Mouse (Mus musculus) left cerebral cortex, adult 9 months (tissue): ENCODE measurements around the gene Strn3.
"Not testable (repeated sequence)": the region's sequence is repeated elsewhere in the genome, so short reads cannot be mapped to it uniquely, and the experiment has no call there.

ENCODE experiments used
- DNase-seq, 2 experiments: peaks; one replicate each; pipeline ENCODE4 v3.0.0; 2022; ENCODE audit warnings: low spot score in 2 of 2

Gene Strn3

GRCm38 (mm10) chr12:51694096-51694495 is 2.4 kb upstream of the Strn3 start:
- no peak for DNase-seq

DNA sequence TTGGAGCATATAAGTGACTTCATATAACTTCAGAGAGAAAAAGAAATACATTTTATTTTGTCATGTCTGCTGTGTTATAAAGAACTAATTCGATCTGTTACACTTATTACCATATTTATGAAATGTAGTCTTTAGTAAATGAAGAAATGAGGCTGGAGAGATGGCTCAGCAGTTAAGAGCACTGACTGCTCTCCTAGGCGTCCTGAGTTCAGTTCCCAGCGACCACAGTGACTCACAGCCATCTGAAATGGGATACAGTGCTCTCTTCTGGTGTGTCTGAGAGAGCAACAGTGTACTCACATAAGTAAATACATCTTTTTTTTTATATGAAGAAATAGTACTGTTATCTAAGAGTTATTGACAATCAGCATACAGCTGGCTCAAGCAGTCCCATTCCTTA is 1.7 kb upstream of the Strn3 start:
- DNase-seq, result no peak

GRCm38 (mm10) chr12:51692870-51693269 is 1.2 kb upstream of the Strn3 start:
- DNase-seq, result not testable (repeated sequence)

DNA sequence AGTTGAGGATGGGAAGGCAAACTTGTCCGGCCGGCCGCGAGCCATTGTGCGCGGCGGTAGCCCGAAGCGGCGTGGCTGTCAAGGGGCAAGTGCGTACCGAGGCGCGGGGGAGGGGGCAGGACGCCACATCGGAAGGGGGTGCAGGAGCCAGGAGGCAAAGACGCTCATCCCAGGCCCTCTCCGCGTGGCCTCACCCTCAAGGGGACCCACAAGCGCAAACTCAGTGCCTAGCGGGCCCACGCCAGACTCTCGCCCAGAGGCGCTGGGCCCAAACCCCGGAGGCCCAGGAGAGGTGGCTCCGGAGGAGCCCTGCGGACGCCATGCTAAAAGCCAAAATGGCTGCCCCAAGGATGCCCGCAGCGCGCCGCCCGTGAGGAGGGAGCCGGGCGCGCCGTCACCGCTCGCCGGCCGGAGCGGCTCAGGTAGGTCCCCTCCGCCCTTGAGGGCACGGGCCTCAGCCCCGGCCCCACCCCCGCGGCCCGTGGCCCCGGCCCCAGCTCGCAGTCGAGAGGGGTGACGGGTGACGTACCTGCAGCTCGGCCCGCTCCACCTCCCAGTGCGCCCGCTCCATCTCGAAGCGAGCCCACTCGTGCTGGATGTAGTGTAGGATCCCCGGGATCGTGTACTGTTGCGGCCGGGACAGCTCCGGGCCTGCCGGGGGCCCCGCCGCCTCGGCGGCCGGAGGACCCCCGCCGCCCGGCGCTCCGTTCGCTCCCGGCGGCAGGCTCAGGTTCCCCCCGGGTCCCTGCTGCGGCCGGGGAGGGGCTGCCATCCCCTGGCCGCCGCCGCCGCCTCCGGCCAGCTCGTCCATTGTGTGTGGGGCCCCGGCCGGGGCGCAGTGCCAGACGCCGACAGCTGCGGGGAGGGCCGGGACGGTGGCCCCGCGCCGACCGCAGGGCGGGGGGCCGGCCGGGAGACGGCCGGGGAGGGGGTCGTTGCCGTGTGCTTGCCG is 528 bp downstream of the Strn3 start, which contains the start of gene Ap4s1:
Gene Ap4s1 (plus strand): TSS at position 141 of the 952 bp plus-strand sequence.
- peak; percentile 46 to 67 for DNase-seq

DNA sequence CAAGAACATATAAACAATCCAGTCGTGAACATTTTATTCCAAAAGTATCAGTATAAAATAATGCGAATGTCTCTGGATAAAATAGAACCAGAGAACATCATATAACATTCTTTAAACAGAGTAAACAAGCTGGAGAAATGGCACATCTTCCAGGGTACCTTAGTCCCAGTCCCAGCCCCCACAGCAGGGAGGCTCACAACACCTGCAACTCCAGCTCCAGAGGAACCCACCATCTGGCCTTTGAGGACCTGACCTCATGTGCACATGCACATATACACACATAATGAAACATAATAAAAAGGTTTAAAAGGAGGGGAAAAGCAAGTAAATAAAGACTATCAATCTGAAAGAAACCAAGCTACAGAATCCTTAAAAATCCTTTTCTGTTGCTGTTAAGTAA is 3.2 kb downstream of the Strn3 start:
- DNase-seq, result no peak

DNA sequence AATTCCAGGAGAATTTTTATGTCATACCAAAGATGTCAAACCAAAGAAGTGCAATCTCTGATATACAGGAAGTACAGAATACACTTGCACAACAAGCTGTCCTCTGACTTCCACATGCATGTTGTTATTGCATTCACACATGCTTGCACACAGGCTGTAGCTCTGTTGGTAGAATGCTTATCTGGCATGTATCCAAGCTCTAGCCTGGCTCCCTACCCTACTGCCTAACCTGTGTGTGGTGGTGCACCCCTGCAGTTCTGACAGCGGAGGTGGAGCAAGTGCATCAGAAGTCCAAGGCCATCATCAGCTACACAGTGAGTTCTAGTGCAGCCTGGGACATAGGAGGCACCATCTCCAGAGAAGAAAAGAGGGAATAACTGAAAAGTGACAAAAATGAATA is 12.9 kb downstream of the Strn3 start:
- no peak for DNase-seq

- DNase-seq, result no peak
Measured at GRCm38 (mm10) chr12:51676442-51676841, 15.3 kb downstream of the Strn3 start.

GRCm38 (mm10) chr12:51673270-51673669 is 18.4 kb downstream of the Strn3 start:
- DNase-seq, result no peak

GRCm38 (mm10) chr12:51671231-51671891 is 20.3 kb downstream of the Strn3 start:
- DNase-seq, result no peak

- DNase-seq, result no peak
Measured at GRCm38 (mm10) chr12:51666708-51667430, 24.8 kb downstream of the Strn3 start.

- no peak for DNase-seq
Measured at GRCm38 (mm10) chr12:51663908-51664307, 27.8 kb downstream of the Strn3 start.

- no peak for DNase-seq
Measured at GRCm38 (mm10) chr12:51663011-51663410, 28.7 kb downstream of the Strn3 start.

DNA sequence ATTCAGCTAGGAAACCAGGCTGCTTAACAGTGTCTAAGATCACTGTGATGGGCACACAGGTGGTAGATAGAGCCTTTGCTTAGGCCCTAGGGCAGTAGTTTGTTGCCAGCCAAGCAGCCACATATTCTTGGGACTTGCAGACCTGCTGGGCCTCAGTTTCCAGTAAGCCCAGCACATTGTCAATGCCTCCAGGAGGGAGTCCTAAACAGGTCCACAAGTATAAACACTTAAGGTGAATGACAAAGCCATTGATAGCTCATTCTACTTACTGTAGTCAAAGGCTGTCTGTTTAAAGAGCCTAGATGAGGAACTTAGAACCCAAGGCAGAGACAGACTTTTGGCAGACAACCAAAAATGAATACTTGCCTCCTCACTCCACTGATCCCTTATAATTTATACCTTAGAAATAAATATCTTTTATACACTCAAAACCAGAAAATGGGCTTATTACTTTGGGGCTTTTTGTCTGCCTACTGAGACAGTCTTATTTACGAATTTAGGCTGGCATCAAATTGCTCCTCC is 35.7 kb downstream of the Strn3 start:
- DNase-seq, result no peak

DNA sequence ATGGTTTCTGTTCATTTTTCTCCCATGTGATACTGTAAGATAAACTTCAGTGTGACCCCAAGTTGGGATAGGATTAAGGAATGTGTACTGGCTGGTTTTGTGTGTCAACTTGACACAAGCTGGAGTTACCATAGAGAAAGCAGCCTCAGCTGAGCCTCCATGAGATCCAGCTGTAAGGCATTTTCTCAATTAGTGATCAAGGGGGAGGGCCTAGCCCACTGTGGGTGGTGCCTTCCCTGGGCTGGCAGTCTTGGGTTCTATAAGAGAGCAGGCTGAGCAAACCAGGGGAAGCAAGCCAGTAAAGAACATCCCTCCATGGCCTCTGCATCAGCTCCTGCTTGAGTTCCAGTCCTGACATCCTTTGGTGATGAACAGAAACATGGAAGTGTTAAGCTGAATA is 42.3 kb downstream of the Strn3 start:
- not testable (repeated sequence) for DNase-seq

- DNase-seq, result no peak
Measured at GRCm38 (mm10) chr12:51641871-51642270, 49.8 kb downstream of the Strn3 start.

DNA sequence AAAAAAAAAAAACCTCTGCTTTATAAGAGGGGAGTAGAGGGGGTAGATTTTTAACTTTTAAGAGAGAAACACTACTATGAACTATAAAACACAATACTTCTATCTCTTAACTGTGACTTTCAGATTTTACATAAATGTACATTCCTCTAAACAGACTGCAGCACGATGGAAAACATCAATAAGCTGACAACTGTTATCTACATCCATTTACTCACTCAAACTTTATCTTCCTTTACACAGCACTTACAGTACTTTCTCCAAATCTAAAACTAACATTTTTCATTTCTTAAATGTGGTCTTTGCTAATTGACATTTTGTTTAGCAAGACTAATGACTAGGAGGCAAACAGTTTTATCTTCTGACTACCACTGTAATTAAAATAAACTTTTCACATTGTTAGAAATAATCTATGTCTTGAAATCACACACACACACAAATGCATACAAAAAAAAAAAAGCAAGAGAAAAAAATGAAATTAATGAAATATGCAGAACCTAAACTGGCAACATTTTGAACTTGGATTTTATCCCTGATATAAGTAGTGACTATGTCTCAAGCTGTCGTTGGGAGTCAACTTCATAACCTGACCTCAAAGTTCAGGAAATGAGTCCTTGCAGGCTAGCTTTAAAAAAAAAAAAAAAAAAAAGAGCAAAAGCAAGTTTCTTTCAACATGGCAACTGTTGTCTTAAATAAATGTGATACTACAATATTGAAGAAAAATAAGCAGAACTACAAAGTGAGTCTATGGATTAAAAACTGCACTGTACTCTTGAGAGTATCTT is 54.8 kb downstream of the Strn3 start:
- DNase-seq, result no peak

DNA sequence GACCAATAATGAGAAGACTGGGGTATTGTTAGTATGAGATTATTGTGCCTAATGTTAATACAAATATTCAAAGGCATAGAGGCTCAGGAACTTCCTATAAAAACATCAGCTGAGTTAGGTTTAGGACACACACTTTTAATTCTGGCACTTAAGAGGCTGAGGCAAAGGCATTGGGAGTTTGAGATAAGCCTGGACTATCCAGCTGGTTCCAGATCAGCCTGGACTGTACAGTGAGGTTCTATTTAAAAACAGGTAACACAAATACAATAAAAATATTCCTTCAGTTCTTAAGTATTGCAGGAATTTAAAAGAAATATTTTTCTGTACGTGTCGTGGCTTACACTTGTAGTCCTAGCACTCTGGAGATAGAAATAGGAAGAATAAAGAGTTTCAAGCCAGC is 55.4 kb downstream of the Strn3 start:
- no peak for DNase-seq

DNA sequence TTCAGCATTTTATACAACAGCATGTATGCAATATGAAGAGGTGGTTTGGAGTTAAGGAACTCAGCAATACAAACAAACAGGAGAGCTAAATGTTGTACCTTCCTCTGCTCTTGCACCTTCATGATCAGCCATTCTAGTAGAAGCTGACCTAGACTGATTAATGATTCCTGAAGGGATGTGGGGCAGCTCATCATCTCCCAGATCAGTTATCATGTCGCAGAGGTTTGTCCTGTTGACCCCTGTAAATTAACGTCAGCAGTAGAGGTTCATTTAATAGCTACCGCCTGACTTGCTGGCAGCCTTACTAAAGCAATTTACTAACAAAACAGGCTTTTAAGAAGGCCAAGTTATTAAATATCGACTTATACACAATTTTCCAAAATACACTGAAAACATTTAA is 58.2 kb downstream of the Strn3 start:
- DNase-seq, result no peak

DNA sequence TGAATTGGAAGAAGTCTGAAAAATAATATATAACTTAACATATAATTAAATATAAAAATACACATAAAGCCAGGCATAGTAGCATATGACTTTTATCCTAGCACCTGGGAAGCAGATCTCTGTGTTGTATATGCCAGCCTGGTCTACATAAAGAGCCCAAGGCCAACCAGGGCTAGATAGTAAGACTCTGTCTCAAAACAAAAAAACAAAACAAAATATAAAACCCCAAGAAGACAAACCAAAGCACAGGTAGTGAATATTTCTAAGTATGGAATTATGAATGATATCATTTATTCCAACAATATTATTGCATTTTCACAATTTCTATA is 68.4 kb downstream of the Strn3 start:
- DNase-seq, result no peak

GRCm38 (mm10) chr12:51622670-51623365 is 68.9 kb downstream of the Strn3 start:
- DNase-seq, result no peak

DNA sequence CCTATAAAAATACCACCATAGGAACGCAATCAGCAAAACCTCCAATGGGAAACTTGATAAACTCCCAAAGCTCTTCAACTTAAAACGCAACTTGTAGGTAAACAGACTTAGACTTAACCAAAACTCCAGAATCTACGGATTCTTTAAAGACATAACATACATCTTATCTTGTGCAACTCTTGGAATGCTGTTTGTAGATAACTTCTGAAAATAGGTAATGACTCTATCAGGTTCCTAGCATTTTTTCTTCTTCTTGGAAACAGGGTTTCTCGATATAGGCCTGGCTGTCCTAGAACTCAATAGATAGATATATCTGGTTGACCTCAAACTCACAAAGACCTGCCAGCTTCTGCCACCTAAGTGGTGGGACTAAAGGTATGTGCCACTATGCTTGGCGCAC is 70.5 kb downstream of the Strn3 start:
- no peak for DNase-seq
